ENCODE assay signal across 10 mouse cellular contexts in genomic region chr14:49785793-49786192, GRCm38 (mm10). TPM values are rescaled to one million over a fixed set of nuclear protein-coding genes. Genes with fewer than 3 reads are reported as not detected.
DNase-seq lines count a peak whose midpoint lies in the region; ATAC-seq and TF ChIP-seq lines count a peak whose summit lies in the region.
"Had no signal": no experiment of that assay in that cellular context is flagged by ENCODE, and none has a peak within 500 bp of the region (broad histone marks: within the 10 kb centered on the region; RNA-seq: fewer than 3 reads in every experiment).

No protein-coding gene starts in this region.

- no peak overlapping the region for H3K9ac ChIP-seq in heart, embryonic 12.5 days
- H3K9ac ChIP-seq: hindbrain, embryonic 15.5 days had no signal

- H3K27me3 ChIP-seq in heart, embryonic 12.5 days (replicated peaks): no peaks in the 10 kb centered on the region
- H3K27me3 ChIP-seq: hindbrain, embryonic 15.5 days had no signal

- no peak for TF ChIP-seq POLR2A in lung, adult 2 months (IDR thresholded peaks at IDR 0.05; ENCODE audit: borderline replicate concordance, extremely low read depth, low read depth, low read length)

- no peak overlapping the region for H3K27ac ChIP-seq in heart, embryonic 12.5 days (ENCODE audit: poor library complexity, severe bottlenecking)
- H3K27ac ChIP-seq: hindbrain, embryonic 15.5 days had no signal

- H3K4me2 ChIP-seq in heart, embryonic 12.5 days: no peak overlapping the region
- H3K4me2 ChIP-seq: hindbrain, embryonic 15.5 days had no signal

- no peak for ATAC-seq in heart, embryonic 12.5 days (ENCODE audit: insufficient number of reproducible peaks, low FRiP score)

- no peak overlapping the region for H3K4me3 ChIP-seq in heart, embryonic 12.5 days
- no peak overlapping the region for H3K4me3 ChIP-seq in lung, adult 2 months (replicated peaks; ENCODE audit: extremely low read depth, low read depth, low read length)
- H3K4me3 ChIP-seq: hindbrain, embryonic 15.5 days had no signal

- H3K4me1 ChIP-seq in heart, embryonic 12.5 days (replicated peaks): peaks cover 16% of the 10 kb centered on the region
- H3K4me1 ChIP-seq in lung, adult 2 months (ENCODE audit: control insufficient read depth, insufficient read depth, low read length): no peaks in the 10 kb centered on the region

- peak; percentile 30 to 69 for DNase-seq in heart, adult 18-20 months
- DNase-seq in urinary bladder, postnatal 14 days (ENCODE audit: low spot score): peak; percentile 72
- DNase-seq in urinary bladder, adult 2 months (ENCODE audit: low spot score): no peak
- peak; percentile 78 for DNase-seq in embryo, embryonic 10 days (ENCODE audit: low spot score)
- peak; percentile 52 to 79 for DNase-seq in kidney, postnatal 25 days
- DNase-seq in lung, adult 2 months: peak; percentile 37
- no peak for DNase-seq in spleen, postnatal 14 days (ENCODE audit: low spot score in 2 of 2)

- H3K36me3 ChIP-seq in heart, embryonic 12.5 days: no peaks in the 10 kb centered on the region
- H3K36me3 ChIP-seq: hindbrain, embryonic 15.5 days had no signal

- 59% methylated on average over 2 of the region's 2 CpGs for WGBS in heart, embryonic 12.5 days
- 50% methylated on average over 2 of the region's 2 CpGs for WGBS in lung, adult 2 months

- peak; percentile 41; the same call in 1 of the 2 replicates for TF ChIP-seq CTCF in lung, adult 2 months (IDR thresholded peaks at IDR 0.05; ENCODE audit: insufficient read depth, low read length)

- H3K9me3 ChIP-seq in heart, embryonic 12.5 days (replicated peaks): no peaks in the 10 kb centered on the region
- H3K9me3 ChIP-seq: hindbrain, embryonic 15.5 days had no signal

RNA-seq across cellular contexts. Expression of gene Armh4, which starts 2.6 kb away (rescaled TPM):
- total RNA-seq in heart, adult 18-20 months (2021): 10 to 100 TPM in 1 of 2 experiments, 1 to 10 TPM in 1; 6.9 to 10.2 TPM
- 87.8 and 93.9 TPM in 2 replicates for polyA plus RNA-seq in heart, embryonic 12.5 days (2016; fragmentation: Nextera tagmentation; extraction: Ambion mirVana)
- polyA plus RNA-seq in urinary bladder, adult 2 months (2012; rRNA removed): 29.4 and 32.1 TPM in 2 replicates
- polyA plus RNA-seq in lung, adult 2 months (2012; rRNA removed): 1.6 and 2.3 TPM in 2 replicates
- total RNA-seq: neutrophil, adult 5-6 weeks had no signal

Comparison
In these comparisons a context has a peak if more than half of its experiments do, and no peak if none do; other contexts are left out.
1. DNase-seq: peak in heart, adult 18-20 months (2 of 2), urinary bladder, postnatal 14 days (single experiment), embryo, embryonic 10 days (single experiment), kidney, postnatal 25 days (2 of 2) and lung, adult 2 months (single experiment); none in urinary bladder, adult 2 months (single experiment) and spleen, postnatal 14 days (0 of 2).